Mouse (Mus musculus) limb, embryonic 10.5 days (tissue): ENCODE measurements around the gene Tango6. TPM values are rescaled to one million over a fixed set of nuclear protein-coding genes. Genes with fewer than 3 reads are reported as not detected.

Experiments used
- DNase-seq: peaks from one replicate; pipeline ENCODE4 v3.0.0-alpha.2; 2017; ENCODE audit warnings: low spot score
- H3K27ac ChIP-seq: fragments of 300-500 bp; sonication (generic); 2 replicates; pipeline ENCODE4 v1.5.1; 2016; ENCODE audit warnings: mild to moderate bottlenecking
- H3K27me3 ChIP-seq: fragments of 300-500 bp; sonication (generic); 2 replicates; pipeline ENCODE4 v1.6.1; 2016; ENCODE audit warnings: low read depth, mild to moderate bottlenecking; ENCODE audit not compliant: poor library complexity, severe bottlenecking
- H3K36me3 ChIP-seq: fragments of 300-500 bp; sonication (generic); 2 replicates; pipeline ENCODE4 v1.6.1; 2016; ENCODE audit warnings: mild to moderate bottlenecking, moderate library complexity
- H3K4me1 ChIP-seq: fragments of 300-500 bp; sonication (generic); 2 replicates; pipeline ENCODE4 v1.6.1; 2016
- H3K4me3 ChIP-seq: fragments of 300-500 bp; sonication (generic); 2 replicates; pipeline ENCODE4 v1.5.1; 2016; ENCODE audit warnings: mild to moderate bottlenecking, moderate library complexity
- H3K9me3 ChIP-seq: fragments of 300-500 bp; sonication (generic); replicated peaks from 2 replicates; pipeline ENCODE4 v1.6.1; 2016; ENCODE audit warnings: mild to moderate bottlenecking
- WGBS: fragments of 180-500 bp; shearing (Covaris S2); methylation state at CpG from one replicate; pipeline ENCODE4 v1.1.7; 2016; 5-methylcytosine and 5-hydroxymethylcytosine counted together
- polyA plus RNA-seq: library from polyadenylated mRNA; unstranded; fragments of >200 nt; fragmentation: Nextera tagmentation; extraction: Ambion mirVana; gene quantifications from 2 replicates; pipeline ENCODE4 v1.2.1, GENCODE M21; 2016

Tango6 gene
- polyA plus RNA-seq, 1 experiment from 2014 or later, result 15.5 TPM

DNA sequence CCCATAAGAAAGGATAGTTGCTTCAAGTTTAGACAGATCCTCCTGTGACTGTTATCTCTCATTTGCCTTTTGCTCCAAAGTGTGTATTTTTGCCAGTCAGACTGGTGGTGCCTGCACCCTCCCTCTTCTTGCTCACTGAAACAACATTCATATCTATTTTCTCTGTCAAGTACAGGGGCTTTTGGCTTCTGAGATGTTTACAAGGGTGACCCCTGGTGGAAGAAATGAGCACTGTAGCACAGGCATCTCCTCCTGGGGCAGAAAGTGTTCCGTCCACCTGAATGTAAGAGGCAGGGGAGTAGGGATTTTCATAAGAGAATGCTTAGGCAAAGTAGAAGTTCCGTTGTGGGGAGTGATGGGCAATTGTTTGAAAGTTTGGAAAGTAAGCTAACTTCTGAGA lies 35.5 kb upstream of the Tango6 start:
- WGBS, result 44% methylated on average over 2 of the region's 2 CpGs

DNA sequence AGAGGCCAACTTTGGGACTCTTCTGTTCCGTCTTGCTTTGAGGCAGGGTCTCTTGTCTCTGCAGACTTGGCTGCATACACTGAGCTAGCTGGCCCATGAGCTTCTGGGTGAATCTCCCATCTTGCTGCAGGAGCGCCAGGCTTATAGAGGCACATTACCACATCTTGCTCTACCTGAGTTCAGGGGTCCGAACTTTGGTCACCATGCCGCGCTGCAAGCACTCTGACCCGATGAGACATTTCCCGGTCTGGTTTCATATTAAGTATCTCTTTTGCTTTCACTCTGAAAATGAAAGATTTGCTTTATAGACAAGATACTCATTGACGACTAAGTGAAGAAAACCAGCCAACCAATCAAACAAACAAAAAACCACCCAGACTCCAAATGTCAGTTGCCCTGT lies 34.4 kb upstream of the Tango6 start:
- DNase-seq, result no peak
- H3K27ac ChIP-seq, result no peak overlapping the region
- 94% methylated on average over 8 of the region's 8 CpGs for WGBS
- no peaks in the 10 kb centered on the region for H3K27me3 ChIP-seq
- no peaks in the 10 kb centered on the region for H3K36me3 ChIP-seq
- H3K4me3 ChIP-seq, result no peak overlapping the region
- 0 out of 2 replicates have a peak, but pooled peaks cover 3% of the 10 kb centered on the region for H3K4me1 ChIP-seq
- H3K9me3 ChIP-seq, result no peaks in the 10 kb centered on the region

More for the DNA sequence above, 35.5 kb upstream of the Tango6 start:
- no peaks in the 10 kb centered on the region for H3K9me3 ChIP-seq
- no peak overlapping the region for H3K4me3 ChIP-seq
- H3K36me3 ChIP-seq, result no peaks in the 10 kb centered on the region
- H3K27ac ChIP-seq, result no peak overlapping the region
- no peaks in the 10 kb centered on the region for H3K27me3 ChIP-seq
- DNase-seq, result peak; percentile 75
- 0 out of 2 replicates have a peak, but pooled peaks cover 3% of the 10 kb centered on the region for H3K4me1 ChIP-seq

DNA sequence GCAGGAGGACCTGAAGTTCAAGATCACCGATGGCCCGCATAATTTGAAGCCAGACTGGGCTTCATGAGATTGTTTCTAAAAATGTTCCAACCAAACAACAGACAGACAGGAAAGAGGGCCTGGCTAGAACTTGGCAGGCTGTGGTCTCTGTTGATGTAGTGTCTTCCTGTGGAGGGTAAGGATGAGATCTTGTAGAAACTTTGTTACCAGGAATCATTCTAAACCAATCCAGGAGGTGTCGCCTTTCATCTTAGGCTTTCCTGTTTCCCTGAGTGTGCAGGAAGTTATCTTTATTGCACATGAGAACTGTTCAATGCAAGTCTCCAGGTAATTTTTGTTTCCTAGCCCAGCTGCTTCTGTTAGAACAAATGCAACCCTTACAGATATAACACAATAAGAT lies 30.9 kb upstream of the Tango6 start:
- Histone ChIP-seq H3K27ac (no peak overlapping the region), H3K9me3 (no peaks in the 10 kb centered on the region), H3K4me1 (no peaks in the 10 kb centered on the region), H3K27me3 (no peaks in the 10 kb centered on the region), H3K36me3 (no peaks in the 10 kb centered on the region), H3K4me3 (no peak overlapping the region)
- DNase-seq, result no peak
- 90% methylated on average over 3 of the region's 3 CpGs for WGBS

DNA sequence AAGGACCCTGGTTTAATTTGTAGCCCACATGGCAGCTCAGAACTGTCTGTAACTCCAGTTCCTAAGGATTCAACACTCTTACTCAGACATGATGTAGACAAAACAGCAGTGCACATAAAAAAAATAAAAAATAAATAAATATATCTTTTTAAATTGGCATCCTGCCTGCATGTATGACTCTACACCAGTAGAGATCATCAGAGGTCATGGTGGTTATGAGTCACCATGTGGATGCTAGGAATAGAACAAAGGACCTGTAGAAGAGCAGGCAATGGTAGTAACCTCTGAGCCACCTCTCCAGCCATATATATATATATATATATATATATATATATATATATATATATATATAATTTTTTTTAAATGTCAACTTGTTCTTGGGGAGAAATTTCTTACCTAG lies 26.8 kb upstream of the Tango6 start:
- Histone ChIP-seq H3K36me3 (no peaks in the 10 kb centered on the region), H3K9me3 (no peaks in the 10 kb centered on the region), H3K4me3 (no peak overlapping the region), H3K27ac (no peak overlapping the region), H3K4me1 (no peaks in the 10 kb centered on the region), H3K27me3 (no peaks in the 10 kb centered on the region)
- no peak for DNase-seq

DNA sequence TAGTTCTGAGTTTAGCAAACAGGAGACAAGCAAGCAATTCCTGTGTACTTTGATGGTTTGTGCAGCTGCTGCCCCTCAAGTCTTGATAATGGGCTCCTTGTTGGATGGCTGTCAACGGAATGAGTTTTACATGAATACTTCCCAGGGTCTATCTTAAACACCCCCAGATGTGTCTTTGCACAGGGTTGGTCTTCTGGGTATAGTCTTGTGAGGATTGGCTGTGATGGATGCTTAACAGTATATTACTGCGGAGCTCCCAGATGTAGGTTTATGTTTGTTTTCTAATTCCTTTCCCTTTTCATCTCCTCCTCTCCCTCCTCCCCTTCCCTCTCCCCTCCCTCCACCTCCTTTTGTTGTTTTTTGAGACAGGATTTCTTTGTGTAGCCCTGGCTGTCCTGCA lies 10.1 kb upstream of the Tango6 start:
- H3K27ac ChIP-seq, result no peak overlapping the region
- WGBS, result 66% methylated on average over 2 of the region's 2 CpGs
- DNase-seq, result no peak

DNA sequence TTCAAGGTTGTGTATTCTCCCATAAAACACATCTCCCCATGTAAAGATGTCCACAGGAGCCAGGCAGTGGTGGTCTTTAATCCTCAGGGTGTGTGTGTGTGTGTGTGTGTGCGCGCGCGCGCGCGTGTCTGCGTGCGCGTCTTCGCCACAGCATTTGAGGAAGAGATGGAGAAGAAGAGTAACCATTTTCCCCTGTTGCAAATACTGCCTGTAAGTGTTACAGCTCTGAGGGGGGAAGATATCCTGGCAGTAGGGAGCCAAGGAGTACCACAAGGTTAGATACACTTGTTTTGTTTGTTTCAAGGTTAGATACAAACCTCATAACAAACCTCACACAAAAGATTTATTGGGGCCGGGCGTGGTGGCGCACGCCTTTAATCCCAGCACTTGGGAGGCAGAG lies 8.6 kb upstream of the Tango6 start:
- no peaks in the 10 kb centered on the region for H3K27me3 ChIP-seq
- no peaks in the 10 kb centered on the region for H3K4me1 ChIP-seq
- H3K9me3 ChIP-seq, result no peaks in the 10 kb centered on the region
- no peak overlapping the region for H3K4me3 ChIP-seq
- no peak for DNase-seq
- WGBS, result 97% methylated on average over 15 of the region's 15 CpGs
- H3K27ac ChIP-seq, result no peak overlapping the region
- no peaks in the 10 kb centered on the region for H3K36me3 ChIP-seq

More for the DNA sequence above, 10.1 kb upstream of the Tango6 start:
- Histone ChIP-seq H3K4me3 (no peak overlapping the region), H3K9me3 (no peaks in the 10 kb centered on the region), H3K4me1 (no peaks in the 10 kb centered on the region), H3K36me3 (no peaks in the 10 kb centered on the region), H3K27me3 (no peaks in the 10 kb centered on the region)

DNA sequence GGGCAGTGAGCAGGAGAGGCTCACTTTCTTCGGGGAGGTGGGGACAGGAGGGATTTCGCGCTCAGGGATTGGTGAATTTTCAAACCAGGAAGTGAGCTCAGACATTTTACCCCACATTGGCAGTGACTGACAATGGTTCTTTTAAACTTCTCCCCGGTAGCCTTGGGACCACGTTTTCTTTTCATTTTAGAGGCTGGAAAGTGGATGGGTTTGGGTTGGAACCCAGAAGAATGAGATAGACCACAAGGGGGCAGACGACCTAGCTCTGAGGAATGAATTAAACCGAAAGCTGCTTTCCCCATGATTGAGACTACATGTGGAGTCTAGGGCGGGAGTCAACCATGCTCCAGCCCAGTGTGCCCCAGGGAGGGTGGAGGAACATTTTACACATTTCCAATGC lies 8.0 kb upstream of the Tango6 start:
- Histone ChIP-seq H3K9me3 (no peaks in the 10 kb centered on the region), H3K4me1 (no peaks in the 10 kb centered on the region), H3K4me3 (no peak overlapping the region), H3K36me3 (no peaks in the 10 kb centered on the region), H3K27me3 (no peaks in the 10 kb centered on the region), H3K27ac (no peak overlapping the region)
- no peak for DNase-seq
- WGBS, result 82% methylated on average over 8 of the region's 8 CpGs

DNA sequence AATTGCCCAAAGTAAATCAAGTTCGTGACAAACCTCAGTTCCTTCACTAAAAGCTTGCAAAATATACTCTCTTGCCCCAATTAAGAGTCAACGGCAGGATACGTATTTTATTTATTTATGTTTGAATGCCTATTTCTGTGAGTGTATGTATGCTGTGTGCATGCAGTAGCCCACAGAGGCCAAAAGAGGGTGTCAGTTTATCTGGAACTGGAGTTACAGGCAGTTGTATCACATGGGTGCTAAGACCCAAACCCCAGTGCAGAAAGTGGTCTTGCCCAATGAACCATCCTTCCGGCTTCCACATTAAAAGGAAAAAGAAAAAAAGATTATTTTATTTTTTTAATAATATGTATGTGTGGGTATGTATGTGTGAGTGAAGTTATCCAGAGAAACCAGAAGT lies 1.5 kb downstream of the Tango6 start:
- Histone ChIP-seq H3K4me1 (peaks cover 17% of the 10 kb centered on the region), H3K27me3 (no peaks in the 10 kb centered on the region), H3K9me3 (no peaks in the 10 kb centered on the region), H3K27ac (no peak overlapping the region), H3K36me3 (peaks cover 9% of the 10 kb centered on the region), H3K4me3 (no peak overlapping the region)
- WGBS, result 94% methylated on average over 4 of the region's 4 CpGs
- DNase-seq, result no peak

DNA sequence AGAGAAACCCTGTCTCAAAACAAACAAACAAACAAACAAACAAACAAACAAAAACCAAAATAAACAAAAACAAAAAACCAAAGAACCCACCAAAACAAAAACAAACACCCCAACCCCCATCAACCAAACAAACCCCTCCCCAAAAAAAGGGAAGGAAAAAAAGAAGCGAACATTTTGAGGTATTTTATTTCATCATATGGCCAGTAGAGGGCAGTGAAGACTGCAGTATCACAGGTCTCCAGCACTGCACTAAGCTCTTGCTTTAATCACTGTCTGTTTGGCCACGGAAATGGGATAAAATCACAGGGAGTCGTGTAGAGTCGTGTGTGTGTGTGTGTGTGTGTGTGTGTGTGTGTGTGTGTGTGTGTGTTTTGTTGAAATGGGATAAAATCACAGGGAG lies 4.6 kb downstream of the Tango6 start:
- no peak for DNase-seq
- 13% methylated on average over 4 of the region's 4 CpGs for WGBS
- Histone ChIP-seq H3K9me3 (no peaks in the 10 kb centered on the region), H3K4me1 (peaks cover 17% of the 10 kb centered on the region), H3K27me3 (no peaks in the 10 kb centered on the region), H3K36me3 (peaks cover 35% of the 10 kb centered on the region), H3K27ac (no peak overlapping the region), H3K4me3 (no peak overlapping the region)

DNA sequence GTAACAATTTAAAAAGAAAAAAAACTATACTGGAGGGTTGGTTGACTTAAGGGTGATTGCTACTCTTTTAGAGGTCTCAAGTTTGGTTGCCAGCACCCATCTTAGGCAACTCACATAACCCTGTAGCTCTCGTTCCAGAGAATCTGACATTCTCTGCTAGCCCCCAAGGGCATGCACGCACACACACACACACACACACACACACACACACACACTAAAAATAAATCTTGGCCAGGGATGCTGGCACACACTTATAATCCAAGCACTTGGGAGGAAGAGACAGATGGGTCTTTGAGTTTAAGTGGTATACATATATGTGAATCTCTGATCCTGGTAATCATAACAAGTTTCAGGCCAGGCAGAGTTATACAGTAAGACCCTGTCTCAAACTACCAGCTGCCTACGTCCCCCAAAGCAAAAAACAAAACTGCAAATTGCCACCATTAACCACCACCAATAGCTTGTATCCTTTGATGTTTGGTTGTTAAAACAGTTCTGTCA lies 14.9 kb downstream of the Tango6 start:
- Histone ChIP-seq H3K36me3 (peaks cover 86% of the 10 kb centered on the region), H3K4me3 (no peak overlapping the region), H3K27me3 (no peaks in the 10 kb centered on the region), H3K4me1 (peaks cover 10% of the 10 kb centered on the region), H3K27ac (no peak overlapping the region), H3K9me3 (no peaks in the 10 kb centered on the region)
- no peak for DNase-seq
- WGBS, result 78% methylated on average over 3 of the region's 3 CpGs

DNA sequence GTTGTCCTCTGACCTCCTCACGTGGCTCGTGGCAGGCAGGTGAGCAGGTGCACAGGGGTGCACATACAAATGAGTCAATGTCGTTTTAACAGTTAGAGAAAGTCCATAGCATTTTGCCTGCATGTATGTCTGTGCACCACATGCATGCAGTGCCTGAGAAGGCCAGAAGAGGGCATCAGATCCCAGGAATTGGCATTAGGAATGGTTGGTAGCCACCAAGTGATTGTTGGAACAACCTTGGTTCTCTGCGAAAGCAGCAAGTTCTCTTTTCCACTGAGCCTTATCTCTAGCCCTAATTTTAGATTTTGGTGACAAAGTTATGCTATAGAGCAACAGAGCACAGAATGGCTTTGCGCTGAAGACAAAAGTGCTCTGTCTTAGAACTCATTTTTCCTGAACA lies 16.7 kb downstream of the Tango6 start:
- DNase-seq, result peak; percentile 80
- Histone ChIP-seq H3K27me3 (no peaks in the 10 kb centered on the region), H3K4me3 (no peak overlapping the region), H3K36me3 (peaks cover 80% of the 10 kb centered on the region), H3K9me3 (no peaks in the 10 kb centered on the region), H3K27ac (no peak overlapping the region), H3K4me1 (peaks cover 13% of the 10 kb centered on the region)
- 80% methylated on average over 5 of the region's 5 CpGs for WGBS

DNA sequence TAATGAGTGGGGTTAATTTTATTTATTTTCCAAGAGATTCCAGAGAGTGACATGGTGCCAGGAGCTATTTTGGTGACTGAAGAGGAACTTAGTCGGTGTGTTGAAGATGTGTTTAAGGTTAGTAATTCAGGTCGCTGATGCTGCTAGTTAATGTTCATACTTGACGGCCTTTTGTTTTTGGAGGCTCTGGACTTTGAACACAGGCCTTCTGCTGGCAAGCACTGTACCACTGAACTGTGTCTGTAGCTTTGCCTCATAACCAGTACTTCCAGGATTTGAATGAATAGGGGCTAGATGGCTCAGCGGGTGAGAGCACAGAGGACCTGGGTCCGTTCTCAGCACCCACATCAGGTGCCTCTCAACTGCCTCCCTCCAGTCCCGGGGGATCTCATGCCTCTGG lies 17.3 kb downstream of the Tango6 start:
- Histone ChIP-seq H3K4me1 (peaks cover 19% of the 10 kb centered on the region), H3K27me3 (no peaks in the 10 kb centered on the region), H3K27ac (no peak overlapping the region), H3K36me3 (peaks cover 80% of the 10 kb centered on the region), H3K4me3 (no peak overlapping the region), H3K9me3 (no peaks in the 10 kb centered on the region)
- WGBS, result 93% methylated on average over 6 of the region's 6 CpGs
- DNase-seq, result no peak

DNA sequence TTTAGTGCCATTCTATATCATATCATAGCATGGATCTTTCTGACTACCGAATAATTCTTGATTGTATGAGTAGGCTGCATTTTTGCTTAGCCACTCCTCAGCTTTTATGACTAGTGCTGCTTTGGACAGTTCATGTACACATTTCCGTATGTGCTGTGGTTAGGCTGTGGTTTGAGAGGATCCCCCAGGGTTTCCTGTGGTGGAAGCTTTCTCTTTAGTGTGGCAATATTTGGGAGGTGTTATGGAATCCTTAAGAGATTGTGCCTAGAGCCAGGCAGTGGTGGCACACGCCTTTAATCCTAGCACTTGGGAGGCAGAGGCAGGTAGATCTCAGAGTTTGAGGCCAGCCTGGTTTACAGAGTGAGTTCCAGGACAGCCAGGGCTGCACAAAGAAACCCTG lies 18.5 kb downstream of the Tango6 start:
- H3K36me3 ChIP-seq, result peaks cover 79% of the 10 kb centered on the region
- no peak overlapping the region for H3K4me3 ChIP-seq
- no peaks in the 10 kb centered on the region for H3K9me3 ChIP-seq
- peaks cover 20% of the 10 kb centered on the region for H3K4me1 ChIP-seq
- 92% methylated on average over 3 of the region's 3 CpGs for WGBS
- H3K27ac ChIP-seq, result no peak overlapping the region
- no peaks in the 10 kb centered on the region for H3K27me3 ChIP-seq
- DNase-seq, result no peak

DNA sequence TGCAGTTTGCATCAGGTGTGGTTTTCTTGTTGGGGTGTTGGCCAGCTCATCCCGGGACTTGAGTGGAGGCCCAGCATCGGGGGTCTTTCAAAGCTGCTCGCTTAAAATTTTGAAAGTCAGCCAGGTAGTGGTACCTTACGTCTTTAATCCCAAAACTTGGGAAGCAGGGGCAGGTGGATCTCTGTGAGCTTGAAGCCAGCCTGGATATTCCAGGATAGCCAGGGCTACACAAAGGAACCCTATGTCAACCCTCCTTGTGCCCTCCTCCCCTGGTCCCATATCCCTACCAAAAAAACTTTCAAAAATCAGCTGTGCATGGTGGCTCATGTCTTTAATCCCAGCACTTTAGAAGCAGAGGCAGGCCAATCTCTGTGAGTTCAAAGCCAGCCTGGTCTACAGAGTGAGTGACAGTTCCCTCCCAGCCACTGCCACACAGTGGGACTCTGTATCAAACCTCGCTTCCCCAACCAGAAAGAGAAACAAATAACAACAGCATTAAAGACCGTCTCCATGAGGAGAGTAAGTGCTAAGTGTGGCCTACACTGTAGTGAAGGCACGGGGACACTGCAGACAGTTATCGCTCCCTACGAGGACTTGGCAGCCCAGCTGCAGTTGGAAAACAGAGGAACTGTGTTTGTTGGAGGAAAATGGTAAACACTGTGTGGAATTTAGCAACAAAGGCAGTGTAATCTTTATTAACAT lies 21.5 kb downstream of the Tango6 start:
- H3K27ac ChIP-seq, result peak overlapping the region; percentile 64; the same call in 1 of the 2 replicates

More for the DNA sequence above, 21.5 kb downstream of the Tango6 start:
- Histone ChIP-seq H3K4me3 (no peak overlapping the region), H3K4me1 (peaks cover 9% of the 10 kb centered on the region; the same call in 1 of the 2 replicates), H3K9me3 (no peaks in the 10 kb centered on the region), H3K27me3 (no peaks in the 10 kb centered on the region), H3K36me3 (peaks cover 54% of the 10 kb centered on the region)
- 86% methylated on average over 9 of the region's 9 CpGs for WGBS
- no peak for DNase-seq
